Mouse (Mus musculus) mature B cell (primary cell): ENCODE measurements around the gene Hist1h4d.
"Not testable (repeated sequence)": the region's sequence is repeated elsewhere in the genome, so short reads cannot be mapped to it uniquely, and the experiment has no call there.

Experiments used
- in situ Hi-C: fragments of 300-500 bp; cut with MboI; formaldehyde crosslinking; loops from 2 replicates; pipeline ENCODE4 v1.14.3; 2019

Gene Hist1h4d

GRCm38 (mm10) chr13:23581408-23582218, at the start of gene Hist1h4d:
Gene Hist1h4d, plus strand, starts transcription at chr13:23581598.
- in situ Hi-C loops, result loop anchor here (5.0 to 25.0 kb wide), 4 partner anchors 36 to 1547 kb away; partner anchors contain the start of genes Hist1h1t, Hist1h2ac, Hist1h2ah and Hist1h2bc

- in situ Hi-C loops, result loop anchor here (5.0 kb wide), 1 partner anchor 35 kb away; no protein-coding TSS in a partner anchor
Observed at GRCm38 (mm10) chr13:23532262-23533075, 48.9 kb upstream of the Hist1h4d start.

GRCm38 (mm10) chr13:23533560-23534367, 47.6 kb upstream of the Hist1h4d start, which contains the start of gene Hist1h2af:
Gene Hist1h2af, plus strand, starts transcription at chr13:23533906.
- in situ Hi-C loops, result loop anchor here (5.0 kb wide), 1 partner anchor 34 kb away; no protein-coding TSS in a partner anchor

- in situ Hi-C loops, result loop anchor here (5.0 kb wide), 1 partner anchor 33 kb away; no protein-coding TSS in a partner anchor
Observed at GRCm38 (mm10) chr13:23534368-23535131, 46.8 kb upstream of the Hist1h4d start.

GRCm38 (mm10) chr13:23535137-23536075, 46.0 kb upstream of the Hist1h4d start, which contains the start of gene Hist1h3g:
Gene Hist1h3g, plus strand, starts transcription at chr13:23535422.
- in situ Hi-C loops, result not testable (repeated sequence)

GRCm38 (mm10) chr13:23536076-23536822, 45.1 kb upstream of the Hist1h4d start:
- in situ Hi-C loops, result no loop called here

GRCm38 (mm10) chr13:23537006-23537710, 44.2 kb upstream of the Hist1h4d start:
- in situ Hi-C loops, result no loop called here

- in situ Hi-C loops, result no loop called here
Observed at GRCm38 (mm10) chr13:23538249-23538648, 43.1 kb upstream of the Hist1h4d start.

- in situ Hi-C loops, result not testable (repeated sequence)
Observed at GRCm38 (mm10) chr13:23539821-23540220, 41.6 kb upstream of the Hist1h4d start.

GRCm38 (mm10) chr13:23541497-23541896, 39.9 kb upstream of the Hist1h4d start:
- in situ Hi-C loops, result no loop called here

GRCm38 (mm10) chr13:23542225-23542980, 39.0 kb upstream of the Hist1h4d start:
- in situ Hi-C loops, result not testable (repeated sequence)

- in situ Hi-C loops, result not testable (repeated sequence)
Observed at GRCm38 (mm10) chr13:23542999-23543607, 38.3 kb upstream of the Hist1h4d start, which contains the start of gene Hist1h2bh. Gene Hist1h2bh, minus strand, starts transcription at chr13:23543392.

- in situ Hi-C loops, result no loop called here
Observed at GRCm38 (mm10) chr13:23543965-23544786, 37.2 kb upstream of the Hist1h4d start, which contains the start of gene Hist1h3f. Gene Hist1h3f, plus strand, starts transcription at chr13:23544052.

GRCm38 (mm10) chr13:23544787-23545120, 36.6 kb upstream of the Hist1h4d start:
- in situ Hi-C loops, result not testable (repeated sequence)

- in situ Hi-C loops, result no loop called here
Observed at GRCm38 (mm10) chr13:23546694-23547093, 34.7 kb upstream of the Hist1h4d start.

GRCm38 (mm10) chr13:23550761-23551145, 30.6 kb upstream of the Hist1h4d start:
- in situ Hi-C loops, result loop anchor here (10.0 kb wide), 2 partner anchors 194 to 1726 kb away; partner anchors contain the start of genes Hist1h2bb and Hist1h3c
